Mouse (Mus musculus) kidney, embryonic 16.5 days (tissue): ENCODE results near the gene Ccdc182. TPM values are rescaled to one million over a fixed set of nuclear protein-coding genes. Genes with fewer than 3 reads are reported as not detected.

Experiments used
- ATAC-seq: fragments of 200-750 bp; cut with Nextera tagmentation; 2 replicates; pipeline ENCODE4 v1.8.0; 2017; ENCODE audit warnings: moderate TSS enrichment; ENCODE audit not compliant: low FRiP score, low TSS enrichment
- H3K27ac ChIP-seq: fragments of 300-500 bp; sonication (generic); 2 replicates; pipeline ENCODE4 v1.5.1; 2014; ENCODE audit warnings: low read length
- H3K27me3 ChIP-seq: fragments of 300-500 bp; sonication (generic); 2 replicates; pipeline ENCODE4 v1.6.1; 2014; ENCODE audit warnings: low read length, control low read depth, mixed read lengths; ENCODE audit not compliant: insufficient read depth
- H3K36me3 ChIP-seq: fragments of 300-500 bp; sonication (generic); 2 replicates; pipeline ENCODE4 v1.6.1; 2014; ENCODE audit warnings: low read length, control low read depth, mixed read lengths; ENCODE audit not compliant: insufficient read depth
- H3K4me1 ChIP-seq: fragments of 300-500 bp; sonication (generic); 2 replicates; pipeline ENCODE4 v1.6.1; 2014; ENCODE audit warnings: low read length, control low read depth, mixed read lengths; ENCODE audit not compliant: insufficient read depth
- H3K4me2 ChIP-seq: fragments of 300-500 bp; sonication (generic); replicated peaks from 2 replicates; pipeline ENCODE4 v1.6.1; 2014; ENCODE audit warnings: low read depth, low read length
- H3K4me3 ChIP-seq: fragments of 300-500 bp; sonication (generic); 2 replicates; pipeline ENCODE4 v1.5.1; 2014; ENCODE audit warnings: mild to moderate bottlenecking, low read length
- H3K9ac ChIP-seq: fragments of 300-500 bp; sonication (generic); replicated peaks from 2 replicates; pipeline ENCODE4 v1.6.1; 2014; ENCODE audit warnings: low read length
- H3K9me3 ChIP-seq: fragments of 300-500 bp; sonication (generic); 2 replicates; pipeline ENCODE4 v1.6.1; 2016; ENCODE audit warnings: low read length, control low read depth
- WGBS: fragments of 180-500 bp; shearing (Covaris S2); extraction: QIAGEN DNeasy Blood & Tissue Kit; methylation state at CpG from one replicate; pipeline ENCODE4 v1.1.7; 2014; 5-methylcytosine and 5-hydroxymethylcytosine counted together
- polyA plus RNA-seq: library from polyadenylated mRNA; unstranded; fragments of >200 nt; fragmentation: Nextera tagmentation; extraction: Ambion mirVana; gene quantifications from 2 replicates; pipeline ENCODE4 v1.2.1, GENCODE M21; 2015

Gene Ccdc182
- polyA plus RNA-seq, 1 experiment from 2014 or later = 3.0 TPM

GRCm38 (mm10) chr11:88279006-88279405 is 14.9 kb upstream of the Ccdc182 start:
- H3K4me3 ChIP-seq = no peak overlapping the region
- no peak overlapping the region for H3K27ac ChIP-seq
- peaks cover 3% of the 10 kb centered on the region; the same call in 1 of the 2 replicates for H3K27me3 ChIP-seq
- no peak overlapping the region for H3K9ac ChIP-seq
- no peaks in the 10 kb centered on the region for H3K36me3 ChIP-seq
- no peaks in the 10 kb centered on the region; the same call in 1 of the 2 replicates for H3K9me3 ChIP-seq
- H3K4me2 ChIP-seq = no peak overlapping the region
- ATAC-seq = no peak
- WGBS = 41% methylated on average over 4 of the region's 4 CpGs
- H3K4me1 ChIP-seq = peaks cover 32% of the 10 kb centered on the region

GRCm38 (mm10) chr11:88280426-88280836 is 13.4 kb upstream of the Ccdc182 start:
- peaks cover 21% of the 10 kb centered on the region for H3K4me1 ChIP-seq
- no peak overlapping the region for H3K9ac ChIP-seq
- WGBS = 31% methylated on average over 8 of the region's 8 CpGs
- no peaks in the 10 kb centered on the region; the same call in 1 of the 2 replicates for H3K9me3 ChIP-seq
- H3K36me3 ChIP-seq = no peaks in the 10 kb centered on the region
- ATAC-seq = no peak
- H3K4me3 ChIP-seq = no peak overlapping the region
- no peak overlapping the region for H3K4me2 ChIP-seq
- no peak overlapping the region for H3K27ac ChIP-seq
- no peaks in the 10 kb centered on the region for H3K27me3 ChIP-seq

- no peak overlapping the region for H3K9ac ChIP-seq
- peaks cover 17% of the 10 kb centered on the region for H3K4me1 ChIP-seq
- H3K36me3 ChIP-seq = no peaks in the 10 kb centered on the region
- H3K27me3 ChIP-seq = no peaks in the 10 kb centered on the region
- ATAC-seq = no peak
- no peak overlapping the region for H3K4me2 ChIP-seq
- no peaks in the 10 kb centered on the region; the same call in 1 of the 2 replicates for H3K9me3 ChIP-seq
- 81% methylated on average over 8 of the region's 8 CpGs for WGBS
- H3K27ac ChIP-seq = no peak overlapping the region
- H3K4me3 ChIP-seq = no peak overlapping the region
Observed at GRCm38 (mm10) chr11:88281428-88282119, 12.3 kb upstream of the Ccdc182 start.

- WGBS = 98% methylated on average over 2 of the region's 2 CpGs
- no peak overlapping the region for H3K27ac ChIP-seq
- H3K9ac ChIP-seq = no peak overlapping the region
- no peak overlapping the region for H3K4me3 ChIP-seq
- no peak for ATAC-seq
- H3K4me1 ChIP-seq = peaks cover 11% of the 10 kb centered on the region
- no peaks in the 10 kb centered on the region for H3K27me3 ChIP-seq
- no peak overlapping the region for H3K4me2 ChIP-seq
- no peaks in the 10 kb centered on the region; the same call in 1 of the 2 replicates for H3K9me3 ChIP-seq
- H3K36me3 ChIP-seq = no peaks in the 10 kb centered on the region
Observed at GRCm38 (mm10) chr11:88282516-88282915, 11.3 kb upstream of the Ccdc182 start.

- H3K4me2 ChIP-seq = no peak overlapping the region
- ATAC-seq = peak; percentile 43; the same call in 1 of the 2 replicates
- H3K27me3 ChIP-seq = no peaks in the 10 kb centered on the region
- no peak overlapping the region for H3K4me3 ChIP-seq
- peak overlapping the region; percentile 70 for H3K27ac ChIP-seq
- H3K36me3 ChIP-seq = no peaks in the 10 kb centered on the region
- WGBS = 19% methylated on average over 8 of the region's 8 CpGs
- no peaks in the 10 kb centered on the region; the same call in 1 of the 2 replicates for H3K9me3 ChIP-seq
- peaks cover 17% of the 10 kb centered on the region for H3K4me1 ChIP-seq
- H3K9ac ChIP-seq = no peak overlapping the region
Observed at GRCm38 (mm10) chr11:88286019-88286418, 7.8 kb upstream of the Ccdc182 start.

GRCm38 (mm10) chr11:88288400-88288799 is 5.5 kb upstream of the Ccdc182 start:
- peaks cover 30% of the 10 kb centered on the region for H3K4me1 ChIP-seq
- no peaks in the 10 kb centered on the region for H3K27me3 ChIP-seq
- 27% methylated on average over 11 of the region's 11 CpGs for WGBS
- H3K4me3 ChIP-seq = no peak overlapping the region
- no peak overlapping the region for H3K9ac ChIP-seq
- H3K36me3 ChIP-seq = no peaks in the 10 kb centered on the region
- no peak overlapping the region for H3K27ac ChIP-seq
- peak; percentile 44; the same call in 1 of the 2 replicates for ATAC-seq
- no peak overlapping the region for H3K4me2 ChIP-seq
- no peaks in the 10 kb centered on the region for H3K9me3 ChIP-seq

GRCm38 (mm10) chr11:88288805-88289340 is 5.0 kb upstream of the Ccdc182 start:
- H3K4me3 ChIP-seq = no peak overlapping the region
- H3K27ac ChIP-seq = no peak overlapping the region; the same call in 1 of the 2 replicates
- no peak overlapping the region for H3K9ac ChIP-seq
- no peak overlapping the region for H3K4me2 ChIP-seq
- H3K9me3 ChIP-seq = no peaks in the 10 kb centered on the region
- ATAC-seq = peak; percentile 28; the same call in 1 of the 2 replicates
- H3K4me1 ChIP-seq = peaks cover 35% of the 10 kb centered on the region
- H3K36me3 ChIP-seq = no peaks in the 10 kb centered on the region
- no peaks in the 10 kb centered on the region for H3K27me3 ChIP-seq
- WGBS = 29% methylated on average over 12 of the region's 12 CpGs

- no peak overlapping the region for H3K9ac ChIP-seq
- H3K27me3 ChIP-seq = no peaks in the 10 kb centered on the region
- no peaks in the 10 kb centered on the region for H3K9me3 ChIP-seq
- no peak overlapping the region for H3K4me3 ChIP-seq
- 65% methylated on average over 4 of the region's 4 CpGs for WGBS
- ATAC-seq = no peak
- no peak overlapping the region for H3K4me2 ChIP-seq
- H3K27ac ChIP-seq = no peak overlapping the region
- no peaks in the 10 kb centered on the region for H3K36me3 ChIP-seq
- peaks cover 48% of the 10 kb centered on the region for H3K4me1 ChIP-seq
Observed at GRCm38 (mm10) chr11:88291245-88291644, 2.6 kb upstream of the Ccdc182 start.

- Histone ChIP-seq H3K27me3 (no peaks in the 10 kb centered on the region), H3K9me3 (no peaks in the 10 kb centered on the region), H3K9ac (no peak overlapping the region), H3K27ac (no peak overlapping the region), H3K36me3 (no peaks in the 10 kb centered on the region), H3K4me1 (peaks cover 47% of the 10 kb centered on the region), H3K4me3 (no peak overlapping the region), H3K4me2 (no peak overlapping the region)
- ATAC-seq = no peak
- WGBS = 34% methylated on average over 4 of the region's 4 CpGs
Observed at GRCm38 (mm10) chr11:88291688-88292087, 2.2 kb upstream of the Ccdc182 start.

GRCm38 (mm10) chr11:88294394-88294710 is 494 bp downstream of the Ccdc182 start:
- Histone ChIP-seq H3K27me3 (no peaks in the 10 kb centered on the region), H3K4me1 (peaks cover 44% of the 10 kb centered on the region), H3K9ac (peak overlapping the region; percentile 52), H3K9me3 (no peaks in the 10 kb centered on the region), H3K36me3 (no peaks in the 10 kb centered on the region), H3K27ac (peak overlapping the region; percentile 62), H3K4me3 (peak overlapping the region; percentile 35), H3K4me2 (peak overlapping the region; percentile 52)
- ATAC-seq = no peak
- WGBS = 15% methylated on average over 17 of the region's 17 CpGs
